Mouse (Mus musculus): ENCODE measurements around the gene Senp3. TPM values are rescaled to one million over a fixed set of nuclear protein-coding genes. Genes with fewer than 3 reads are reported as not detected.

The Senp3 gene
- total RNA-seq, 2 experiments from 2014 or later: 98.4 to 117 TPM

- ATAC-seq (replicated peaks; ENCODE audit: low FRiP score, low TSS enrichment, poor library complexity, severe bottlenecking): no peak
Measured at GRCm38 (mm10) chr11:69684128-69684745, 2.4 kb upstream of the Senp3 start.

- ATAC-seq (replicated peaks; ENCODE audit: low FRiP score, low TSS enrichment, poor library complexity, severe bottlenecking): no peak
Measured at GRCm38 (mm10) chr11:69683576-69683975, 1.7 kb upstream of the Senp3 start.

DNA sequence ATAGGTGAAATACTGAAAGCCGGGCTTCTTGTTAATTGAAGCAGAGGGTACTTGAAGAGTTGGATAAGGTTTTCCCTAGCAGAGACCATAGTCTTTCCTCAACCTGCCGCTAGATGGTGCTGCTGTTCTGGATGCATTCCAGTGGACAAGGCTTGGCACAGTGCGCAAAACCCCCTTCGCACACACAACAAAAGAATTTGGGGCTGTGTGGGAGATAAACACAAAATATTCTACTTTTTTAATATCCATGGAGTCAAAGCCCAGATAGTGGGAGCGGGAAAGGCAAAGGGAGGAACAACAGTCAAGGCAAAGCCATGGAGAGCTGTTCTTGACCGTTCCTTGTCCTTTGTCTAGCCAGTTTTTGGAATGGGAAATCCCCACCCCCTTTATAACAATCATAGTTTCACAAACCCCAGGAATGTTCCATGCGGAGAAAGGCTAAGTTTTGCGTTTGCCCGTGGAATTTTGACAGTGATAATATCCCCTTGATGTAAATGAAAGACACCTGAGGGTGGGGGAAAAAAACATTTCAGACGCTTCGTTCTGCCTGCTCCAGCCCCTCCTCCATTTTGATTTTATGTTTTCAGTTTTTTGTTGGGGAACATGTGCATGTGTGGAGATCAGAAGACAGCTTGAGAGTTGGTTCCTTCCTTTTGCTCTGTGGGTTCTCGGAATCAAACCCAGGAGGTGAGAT lies 1.1 kb upstream of the Senp3 start:
- ATAC-seq (replicated peaks; ENCODE audit: low FRiP score, low TSS enrichment, poor library complexity, severe bottlenecking): no peak; the same call in 1 of the 2 replicates

GRCm38 (mm10) chr11:69682209-69682839 lies 440 bp upstream of the Senp3 start:
- no peak for ATAC-seq (replicated peaks; ENCODE audit: low FRiP score, low TSS enrichment, poor library complexity, severe bottlenecking)

GRCm38 (mm10) chr11:69680136-69680855 lies 1.6 kb downstream of the Senp3 start:
- ATAC-seq (replicated peaks; ENCODE audit: low FRiP score, low TSS enrichment, poor library complexity, severe bottlenecking): no peak

DNA sequence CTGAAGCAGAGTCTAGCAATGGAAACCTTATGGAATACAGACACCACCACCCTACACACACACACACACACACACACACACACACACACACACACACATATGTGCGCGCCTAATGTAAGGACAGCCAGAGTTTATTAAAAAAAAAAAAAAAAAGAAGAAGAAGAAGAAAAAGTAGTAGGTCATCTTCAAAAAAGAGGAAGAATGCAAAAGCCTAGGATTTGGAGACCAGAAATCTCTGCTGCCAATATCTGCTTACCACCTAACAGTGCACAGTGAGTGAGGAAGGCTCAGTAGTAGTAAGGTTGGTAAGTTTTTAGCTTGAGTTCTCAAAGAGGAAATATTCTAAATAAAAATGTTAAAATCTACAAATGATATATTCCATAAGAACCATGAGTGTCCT lies 2.7 kb downstream of the Senp3 start:
- ATAC-seq (replicated peaks; ENCODE audit: low FRiP score, low TSS enrichment, poor library complexity, severe bottlenecking): no peak

DNA sequence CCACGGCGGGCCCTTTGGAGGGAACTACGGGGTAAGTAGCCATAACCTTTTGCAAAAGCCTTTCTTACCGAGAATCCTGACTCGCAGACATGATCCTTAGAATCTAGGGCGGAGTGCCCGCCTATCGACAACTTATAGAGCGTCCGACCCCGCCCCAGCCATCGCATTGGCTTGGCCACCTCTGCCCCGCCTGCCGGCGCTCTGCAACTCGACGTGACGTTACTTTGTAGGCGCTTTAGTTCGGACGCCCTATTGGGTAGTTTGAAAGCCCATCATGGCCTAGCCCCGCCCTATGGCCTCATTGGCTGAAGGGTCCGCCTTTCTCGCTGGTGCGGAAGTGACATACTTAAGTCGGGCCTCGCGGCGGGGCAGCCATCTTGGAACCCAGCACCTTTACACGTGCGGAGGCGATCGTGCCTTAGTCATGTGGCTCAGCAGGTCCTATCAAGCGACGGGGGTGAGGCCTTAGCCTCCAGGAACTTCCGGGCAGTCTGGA lies 9.6 kb downstream of the Senp3 start, which contains the start of gene Eif4a1:
Eif4a1 (minus strand) TSS at position 213 of the 496 bp plus-strand sequence.
- ATAC-seq (replicated peaks; ENCODE audit: low FRiP score, low TSS enrichment, poor library complexity, severe bottlenecking): peak; percentile 95

GRCm38 (mm10) chr11:69671726-69672124 lies 10.2 kb downstream of the Senp3 start:
- peak; percentile 8; the same call in 1 of the 2 replicates for ATAC-seq (replicated peaks; ENCODE audit: low FRiP score, low TSS enrichment, poor library complexity, severe bottlenecking)

DNA sequence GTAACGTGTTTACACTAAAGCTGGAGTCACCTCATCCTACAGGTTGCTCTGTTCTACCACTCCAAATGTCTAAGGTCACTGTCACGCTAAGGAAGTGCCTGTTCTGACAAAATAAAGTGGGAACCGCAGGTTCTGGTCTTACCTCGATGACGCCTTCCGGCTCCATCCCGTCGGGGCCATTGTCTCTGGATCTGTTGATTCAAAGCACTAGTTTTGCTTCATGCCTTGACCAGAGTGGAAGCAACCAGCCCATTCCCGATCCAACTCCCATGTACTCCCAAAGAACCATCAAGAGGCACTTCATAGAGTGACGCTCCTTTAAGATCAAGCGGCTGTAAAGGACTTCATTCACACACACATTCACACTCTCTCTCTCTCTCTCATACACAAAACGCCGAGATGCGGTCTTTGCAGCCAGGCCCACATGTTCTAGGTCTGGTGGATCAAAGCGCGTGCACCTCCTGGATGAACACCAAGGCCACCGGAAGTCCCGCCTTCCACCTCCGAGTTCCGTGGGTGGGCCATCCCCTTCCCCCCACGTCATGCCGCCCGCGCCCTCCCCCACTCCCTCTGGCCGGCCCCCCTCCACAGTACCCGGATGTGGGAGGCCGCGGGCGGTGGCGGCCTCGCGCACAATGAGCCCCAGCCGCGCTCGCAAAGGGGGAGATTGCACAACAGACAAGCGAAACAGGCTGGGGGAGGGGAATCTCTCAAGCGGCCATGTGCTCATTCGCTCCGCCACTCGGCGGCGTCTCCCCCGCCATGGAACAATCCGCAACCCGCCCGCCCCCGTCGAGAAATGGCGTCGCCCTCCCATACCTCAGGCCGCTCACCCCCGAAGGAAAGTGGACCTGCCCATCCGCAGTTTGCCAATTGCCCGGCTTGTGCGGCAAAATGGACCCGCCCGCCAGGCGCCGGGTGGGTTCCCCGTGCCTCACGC lies 10.8 kb downstream of the Senp3 start:
- ATAC-seq (replicated peaks; ENCODE audit: low FRiP score, low TSS enrichment, poor library complexity, severe bottlenecking): peak; percentile 54

- ATAC-seq (replicated peaks; ENCODE audit: low FRiP score, low TSS enrichment, poor library complexity, severe bottlenecking): no peak
Measured at GRCm38 (mm10) chr11:69666665-69667005, 15.2 kb downstream of the Senp3 start.

DNA sequence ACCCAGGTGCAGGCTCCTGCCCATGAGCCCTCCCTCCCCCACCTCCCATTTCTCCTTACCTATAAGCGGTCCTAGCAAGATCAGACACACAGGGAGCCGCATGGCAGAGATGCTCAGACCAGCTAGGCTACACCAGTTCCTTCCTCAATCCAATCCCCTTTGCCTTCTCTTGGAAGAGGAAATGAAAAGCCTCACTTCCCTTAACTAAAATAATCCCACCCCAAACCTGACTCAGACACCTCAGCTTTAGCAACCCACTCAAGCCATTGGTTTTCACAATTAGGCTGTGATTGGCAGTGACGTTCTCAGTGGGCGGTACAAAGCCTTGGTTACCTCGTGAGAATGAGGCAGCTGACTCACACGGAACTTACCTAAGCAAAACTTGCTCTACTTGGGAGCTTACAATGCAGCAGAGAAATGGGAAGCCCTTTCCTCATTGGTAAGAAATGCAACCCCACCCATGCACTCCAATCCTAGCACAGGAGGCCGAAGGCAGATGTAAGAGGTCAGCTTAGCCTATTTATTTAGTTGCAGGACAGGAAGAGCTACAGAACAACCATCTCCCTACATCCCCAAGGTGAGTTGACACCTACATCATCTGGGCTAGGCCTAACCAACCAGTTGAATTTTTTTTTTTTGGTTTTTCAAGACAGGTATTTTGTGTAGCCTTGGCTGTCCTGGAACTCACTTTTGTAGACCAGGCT lies 15.8 kb downstream of the Senp3 start, which contains the start of gene Cd68:
Cd68 (minus strand) TSS at position 193 of the 704 bp plus-strand sequence.
- ATAC-seq (replicated peaks; ENCODE audit: low FRiP score, low TSS enrichment, poor library complexity, severe bottlenecking): no peak; the same call in 1 of the 2 replicates

DNA sequence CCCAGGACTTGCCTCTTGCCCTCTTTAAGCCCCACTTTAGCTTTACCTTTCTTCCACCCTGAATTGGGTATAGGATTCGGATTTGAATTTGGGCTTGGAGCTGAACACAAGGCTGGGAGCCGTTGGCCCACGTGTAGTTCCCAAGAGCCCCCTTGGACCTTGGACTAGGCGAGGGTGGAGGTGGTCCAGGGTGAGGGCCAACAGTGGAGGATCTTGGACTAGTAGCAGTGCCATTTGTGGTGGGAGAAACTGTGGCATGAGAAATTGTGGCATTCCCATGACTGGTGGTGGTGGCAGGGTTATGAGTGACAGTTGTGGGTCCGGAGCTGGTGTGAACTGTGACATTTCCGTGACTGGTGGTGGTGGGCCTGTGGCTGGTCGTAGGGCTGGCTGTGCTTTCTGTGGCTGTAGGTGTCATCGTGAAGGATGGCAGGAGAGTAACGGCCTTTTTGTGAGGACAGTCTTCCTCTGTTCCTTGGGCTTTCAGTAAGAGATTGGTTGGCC lies 16.4 kb downstream of the Senp3 start:
- ATAC-seq (replicated peaks; ENCODE audit: low FRiP score, low TSS enrichment, poor library complexity, severe bottlenecking): no peak

GRCm38 (mm10) chr11:69664841-69665240 lies 17.0 kb downstream of the Senp3 start:
- ATAC-seq (replicated peaks; ENCODE audit: low FRiP score, low TSS enrichment, poor library complexity, severe bottlenecking): no peak

DNA sequence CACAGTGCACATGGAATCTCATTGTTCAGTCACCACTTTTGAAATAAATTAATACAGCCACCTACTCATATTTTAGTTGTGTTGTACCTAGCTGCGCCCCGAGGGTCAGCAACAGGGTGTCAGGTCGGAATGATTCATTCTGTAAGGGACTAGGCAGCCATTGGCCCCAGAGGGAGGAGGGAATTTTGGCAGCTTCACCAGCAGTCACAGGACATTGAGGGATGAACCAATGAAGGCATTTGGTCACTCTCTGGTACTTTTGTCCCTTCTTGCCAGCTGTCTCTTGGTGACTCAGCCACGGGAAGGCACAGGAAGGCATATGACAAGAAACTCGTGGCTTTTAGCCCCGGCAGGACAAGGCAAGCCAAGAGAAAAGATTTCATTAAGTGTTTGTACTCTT lies 18.1 kb downstream of the Senp3 start:
- ATAC-seq (replicated peaks; ENCODE audit: low FRiP score, low TSS enrichment, poor library complexity, severe bottlenecking): no peak

GRCm38 (mm10) chr11:69662967-69663671 lies 18.8 kb downstream of the Senp3 start:
- ATAC-seq (replicated peaks; ENCODE audit: low FRiP score, low TSS enrichment, poor library complexity, severe bottlenecking): no peak

GRCm38 (mm10) chr11:69662213-69662966 lies 19.5 kb downstream of the Senp3 start, which contains the start of gene Mpdu1:
Gene Mpdu1 (minus strand): TSS chr11:69662642.
- ATAC-seq (replicated peaks; ENCODE audit: low FRiP score, low TSS enrichment, poor library complexity, severe bottlenecking): peak; percentile 84
